Mouse (Mus musculus): ENCODE measurements at regions not wholly inside any gene's neighbourhood (a gene's known extent, or its start where the extent isn't known, plus 50 kb on each side); places are given as distances from the start of the nearest gene placed in this dataset.

- no peak for TF ChIP-seq POLR2A (IDR thresholded peaks at IDR 0.05; ENCODE audit: insufficient read length, low read depth)
- TF ChIP-seq MAX (IDR thresholded peaks at IDR 0.05; ENCODE audit: low read depth) = no peak
- no peak for TF ChIP-seq TCF12 (IDR thresholded peaks at IDR 0.05; ENCODE audit: insufficient read depth, poor library complexity, severe bottlenecking)
- TF ChIP-seq CEBPB (IDR thresholded peaks at IDR 0.05; ENCODE audit: insufficient read depth, poor library complexity, severe bottlenecking) = no peak
- no peak for TF ChIP-seq POLR2AphosphoS2 (IDR thresholded peaks at IDR 0.05; ENCODE audit: insufficient read length, low read depth)
- no peak for TF ChIP-seq USF1 (IDR thresholded peaks at IDR 0.05; ENCODE audit: low read depth)
- no peak for TF ChIP-seq REST (IDR thresholded peaks at IDR 0.05; ENCODE audit: insufficient read depth, insufficient read length)
These were observed 227.4 kb downstream of the Ankrd50 start for GRCm38 (mm10) chr3:38257076-38257842.

Measured in myocyte (in vitro differentiated cells).